Mouse (Mus musculus) testis, adult 2 months (tissue): ENCODE data around the gene Tulp4. TPM values are rescaled to one million over a fixed set of nuclear protein-coding genes. Genes with fewer than 3 reads are reported as not detected.
"Not testable (repeated sequence)": the region's sequence is repeated elsewhere in the genome, so short reads cannot be mapped to it uniquely, and the experiment has no call there.

Source experiments
- H3K27ac ChIP-seq: fragments of 200-500 bp; 2 replicates; pipeline ENCODE4 v1.5.1; 2012; ENCODE audit warnings: low read depth, low read length; ENCODE audit not compliant: control insufficient read depth, insufficient read depth
- H3K27me3 ChIP-seq: fragments of 200-500 bp; 2 replicates; pipeline ENCODE4 v1.6.1; 2012; ENCODE audit warnings: mild to moderate bottlenecking, low read length, moderate library complexity; ENCODE audit not compliant: control insufficient read depth, insufficient read depth
- H3K36me3 ChIP-seq: fragments of 200-500 bp; 2 replicates; pipeline ENCODE4 v1.6.1; 2012; ENCODE audit warnings: mild to moderate bottlenecking, low read length; ENCODE audit not compliant: control insufficient read depth, insufficient read depth
- H3K4me1 ChIP-seq: fragments of 200-500 bp; 2 replicates; pipeline ENCODE4 v1.6.1; 2012; ENCODE audit warnings: low read length; ENCODE audit not compliant: control insufficient read depth, insufficient read depth
- H3K4me3 ChIP-seq: fragments of 200-500 bp; 2 replicates; pipeline ENCODE4 v1.5.1; 2012; ENCODE audit warnings: low read depth, mild to moderate bottlenecking, low read length, moderate library complexity, mixed read lengths; ENCODE audit not compliant: control insufficient read depth
- CTCF ChIP-seq: fragments of 200-500 bp; IDR thresholded peaks from 2 replicates; pipeline ENCODE4 v1.5.1; 2012; ENCODE audit warnings: low read depth, mild to moderate bottlenecking, inconsistent platforms, low read length, moderate library complexity; ENCODE audit not compliant: control insufficient read depth, insufficient read depth, insufficient replicate concordance
- POLR2A ChIP-seq: fragments of 200-500 bp; IDR thresholded peaks from 2 replicates; pipeline ENCODE4 v1.6.1; 2012; ENCODE audit warnings: low read depth, mild to moderate bottlenecking, inconsistent platforms, low read length, moderate library complexity; ENCODE audit not compliant: control insufficient read depth
- polyA plus RNA-seq: library from polyadenylated mRNA; depleted of rRNA; stranded (reverse); fragments of >200 nt; gene quantifications from 2 replicates; pipeline ENCODE4 v1.2.3, GENCODE M21; 2012

Tulp4 gene
- polyA plus RNA-seq, 1 experiment, result 179 TPM

DNA sequence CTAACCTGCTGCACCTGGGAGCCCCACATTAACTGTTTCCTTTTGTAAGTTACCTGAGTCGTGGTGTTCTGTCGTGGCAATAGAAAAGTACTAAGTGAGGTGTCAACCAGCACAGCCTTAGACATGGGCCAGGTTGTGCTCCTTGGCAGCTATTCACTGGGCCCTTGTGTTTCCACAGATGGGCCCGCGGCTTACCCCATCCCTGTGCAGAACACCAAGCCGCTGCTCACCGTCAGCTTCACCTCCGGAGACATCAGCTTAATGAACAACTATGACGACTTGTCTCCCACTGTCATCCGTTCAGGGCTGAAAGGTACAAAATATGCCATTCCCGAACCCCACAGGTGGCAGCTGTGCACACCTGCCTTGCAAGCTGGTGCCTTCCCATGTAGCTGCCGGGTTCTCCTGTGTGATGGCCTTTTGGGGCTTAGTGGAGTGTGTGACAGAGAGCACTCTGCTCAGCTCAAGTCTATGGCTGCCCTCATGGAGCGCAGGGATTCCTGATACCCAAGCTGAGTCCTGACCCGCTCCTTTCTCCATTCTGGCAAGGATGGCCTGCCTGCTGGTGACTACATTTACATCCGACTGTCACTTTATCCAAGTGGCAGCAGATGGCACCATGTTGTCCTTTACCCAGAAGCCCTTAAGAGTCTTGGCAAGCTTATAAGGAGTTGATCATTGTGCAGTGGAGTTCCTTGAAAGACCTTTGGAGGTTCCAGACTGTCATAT, 95.4 kb downstream of the Tulp4 start:
- H3K36me3 ChIP-seq, result no peaks in the 10 kb centered on the region; the same call in 1 of the 2 replicates
- H3K4me1 ChIP-seq, result no peaks in the 10 kb centered on the region
- no peak for TF ChIP-seq CTCF
- no peak for TF ChIP-seq POLR2A
- no peak overlapping the region for H3K4me3 ChIP-seq
- no peaks in the 10 kb centered on the region for H3K27me3 ChIP-seq
- H3K27ac ChIP-seq, result no peak overlapping the region

GRCm38 (mm10) chr17:6202389-6203110, 96.3 kb downstream of the Tulp4 start:
- no peak overlapping the region for H3K4me3 ChIP-seq
- H3K27ac ChIP-seq, result no peak overlapping the region
- H3K36me3 ChIP-seq, result no peaks in the 10 kb centered on the region; the same call in 1 of the 2 replicates
- H3K27me3 ChIP-seq, result no peaks in the 10 kb centered on the region
- no peaks in the 10 kb centered on the region for H3K4me1 ChIP-seq
- TF ChIP-seq CTCF (no peak), POLR2A (no peak)

DNA sequence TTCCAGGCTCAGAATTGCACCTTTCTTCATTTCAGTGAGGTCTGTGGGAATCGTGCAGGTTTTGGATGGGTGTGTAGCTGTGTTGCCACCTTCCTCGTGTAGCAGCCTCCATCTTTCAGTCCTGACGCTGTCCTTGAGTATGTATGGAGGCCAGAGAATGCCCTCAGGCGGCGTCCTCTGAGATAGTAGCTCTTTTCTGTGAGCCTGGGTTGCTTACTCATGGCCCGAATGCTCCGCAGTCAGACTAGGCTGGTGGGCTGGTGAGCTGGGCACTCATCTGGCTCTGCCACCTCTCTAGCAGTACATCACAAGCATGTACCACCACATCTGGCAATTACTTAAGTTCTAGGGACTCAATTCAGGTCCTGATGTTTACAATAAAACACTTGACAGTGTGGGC, 96.9 kb downstream of the Tulp4 start:
- H3K4me3 ChIP-seq, result no peak overlapping the region
- H3K36me3 ChIP-seq, result no peaks in the 10 kb centered on the region; the same call in 1 of the 2 replicates
- TF ChIP-seq POLR2A, result no peak
- no peak for TF ChIP-seq CTCF
- H3K27ac ChIP-seq, result no peak overlapping the region
- H3K4me1 ChIP-seq, result no peaks in the 10 kb centered on the region
- H3K27me3 ChIP-seq, result no peaks in the 10 kb centered on the region

GRCm38 (mm10) chr17:6203795-6204194, 97.6 kb downstream of the Tulp4 start:
- no peak for TF ChIP-seq CTCF
- no peak for TF ChIP-seq POLR2A
- H3K27ac ChIP-seq, result no peak overlapping the region
- no peaks in the 10 kb centered on the region for H3K4me1 ChIP-seq
- H3K36me3 ChIP-seq, result no peaks in the 10 kb centered on the region; the same call in 1 of the 2 replicates
- H3K4me3 ChIP-seq, result no peak overlapping the region
- no peaks in the 10 kb centered on the region for H3K27me3 ChIP-seq

GRCm38 (mm10) chr17:6211721-6212120, 105.5 kb downstream of the Tulp4 start:
- TF ChIP-seq POLR2A, result no peak
- no peak for TF ChIP-seq CTCF

GRCm38 (mm10) chr17:6215640-6216039, 109.4 kb downstream of the Tulp4 start:
- Histone ChIP-seq H3K27me3 (no peaks in the 10 kb centered on the region), H3K4me3 (no peak overlapping the region), H3K27ac (no peak overlapping the region), H3K4me1 (no peaks in the 10 kb centered on the region), H3K36me3 (no peaks in the 10 kb centered on the region)
- TF ChIP-seq CTCF (no peak), POLR2A (no peak)

More at GRCm38 (mm10) chr17:6211721-6212120, 105.5 kb downstream of the Tulp4 start:
- no peaks in the 10 kb centered on the region for H3K27me3 ChIP-seq
- H3K27ac ChIP-seq, result no peak overlapping the region
- H3K4me1 ChIP-seq, result no peaks in the 10 kb centered on the region
- no peak overlapping the region for H3K4me3 ChIP-seq
- H3K36me3 ChIP-seq, result no peaks in the 10 kb centered on the region

GRCm38 (mm10) chr17:6216514-6216913, 110.3 kb downstream of the Tulp4 start:
- no peaks in the 10 kb centered on the region for H3K4me1 ChIP-seq
- H3K4me3 ChIP-seq, result no peak overlapping the region
- TF ChIP-seq CTCF (no peak), POLR2A (no peak)
- H3K27me3 ChIP-seq, result no peaks in the 10 kb centered on the region
- H3K27ac ChIP-seq, result no peak overlapping the region
- H3K36me3 ChIP-seq, result no peaks in the 10 kb centered on the region

DNA sequence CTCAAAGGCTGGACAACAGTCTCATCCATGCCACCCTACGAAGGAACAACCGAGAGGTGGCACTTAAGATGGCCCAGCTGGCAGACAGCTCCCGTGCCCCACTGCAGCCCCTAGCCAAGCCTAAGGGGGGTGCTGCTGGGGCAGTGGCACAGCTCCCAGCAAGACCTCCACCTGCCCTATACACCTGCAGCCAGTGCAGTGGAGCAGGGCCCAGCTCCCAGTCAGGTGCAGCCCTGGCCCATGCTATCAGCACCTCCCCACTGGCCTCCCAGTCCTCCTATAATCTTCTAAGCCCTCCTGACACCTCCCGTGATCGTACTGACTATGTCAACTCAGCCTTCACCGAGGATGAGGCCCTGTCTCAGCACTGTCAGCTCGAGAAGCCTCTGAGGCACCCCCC, 126.4 kb downstream of the Tulp4 start:
- not testable (repeated sequence) for H3K36me3 ChIP-seq, H3K4me1 ChIP-seq, H3K4me3 ChIP-seq

DNA sequence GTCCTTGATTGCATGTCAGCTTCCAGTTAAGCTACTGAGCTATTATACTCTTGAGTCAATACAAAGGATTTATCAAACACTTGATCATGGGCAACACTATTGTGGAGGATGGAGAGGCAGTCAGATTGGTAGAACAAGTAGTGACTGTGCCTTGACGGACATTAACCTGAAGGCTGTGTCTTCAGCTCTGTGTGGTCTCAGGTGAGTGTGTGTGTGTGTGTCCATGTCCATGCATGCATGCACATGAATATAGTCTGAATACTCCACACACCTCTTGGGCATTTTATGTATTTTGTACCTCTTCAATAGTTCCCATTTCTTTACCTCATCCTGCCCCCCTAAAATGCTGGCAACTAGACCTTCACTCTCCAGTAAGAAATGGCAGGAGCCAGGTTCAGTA, 145.1 kb downstream of the Tulp4 start:
- H3K27me3 ChIP-seq, H3K36me3 ChIP-seq, H3K27ac ChIP-seq, H3K4me1 ChIP-seq, H3K4me3 ChIP-seq: not testable (repeated sequence)

More for the DNA sequence above, 126.4 kb downstream of the Tulp4 start:
- H3K27ac ChIP-seq, H3K27me3 ChIP-seq: not testable (repeated sequence)

DNA sequence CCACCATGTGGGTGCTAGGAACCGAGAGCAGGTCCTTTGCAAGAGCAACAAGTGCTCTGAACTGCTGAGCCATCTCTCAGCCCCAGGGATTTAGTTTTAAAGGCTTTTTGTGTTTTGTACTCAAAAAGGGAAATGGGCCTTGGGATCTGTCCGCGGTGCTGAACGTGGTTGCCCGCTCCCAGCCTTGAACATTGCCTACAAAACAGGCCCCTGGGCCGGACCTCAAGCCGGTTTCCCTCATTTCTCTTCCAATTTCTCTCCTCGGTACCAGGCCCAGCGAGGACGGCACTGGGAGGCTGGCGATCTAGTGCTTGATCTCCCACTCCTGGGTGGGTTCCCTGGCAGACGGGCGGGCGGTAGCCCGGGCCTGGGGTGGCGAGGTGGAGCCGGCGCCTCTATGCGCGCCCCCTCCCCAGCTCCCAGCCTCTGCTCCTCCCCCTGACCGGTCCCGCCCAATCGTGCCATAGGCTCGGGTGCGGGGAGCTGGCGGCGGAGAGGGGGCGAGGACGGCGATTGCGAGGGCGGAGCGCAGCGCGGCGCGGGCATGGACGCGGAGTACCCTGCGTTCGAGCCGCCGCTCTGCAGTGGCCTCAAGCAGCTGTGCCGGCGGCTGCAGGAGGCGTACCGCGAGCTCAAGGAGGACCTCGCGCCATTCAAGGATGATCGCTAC, 150.3 kb downstream of the Tulp4 start, which contains the start of gene Tmem181a:
TSS of gene Tmem181a (plus strand) at position 461 of the 670 bp plus-strand sequence.
- not testable (repeated sequence) for H3K36me3 ChIP-seq, H3K4me3 ChIP-seq, H3K27ac ChIP-seq

More for the DNA sequence above, 150.3 kb downstream of the Tulp4 start, which contains the start of gene Tmem181a:
- not testable (repeated sequence) for H3K4me1 ChIP-seq, H3K27me3 ChIP-seq
